Mouse (Mus musculus): ENCODE measurements around the gene Sgcd.

DNA sequence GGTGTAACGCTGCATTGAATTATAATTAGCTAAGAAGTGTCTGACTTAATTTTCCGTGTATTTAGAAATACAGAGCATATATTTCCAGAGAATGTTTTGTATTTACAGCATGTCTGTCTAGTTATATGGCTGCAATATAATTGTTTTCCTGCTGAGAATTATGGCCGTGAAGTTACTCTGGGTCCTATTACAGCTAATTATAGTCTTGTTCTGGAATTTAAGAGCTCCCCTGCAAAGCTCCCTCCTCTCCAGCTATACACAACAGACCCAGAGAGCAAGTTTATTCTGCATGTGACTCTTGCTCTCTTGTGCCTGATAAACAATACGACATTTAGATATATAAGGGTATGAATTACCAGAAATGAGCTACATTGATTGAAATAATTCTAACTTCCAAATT lies 49.3 kb upstream of the Sgcd start:
- TF ChIP-seq EP300 (IDR thresholded peaks at IDR 0.05; ENCODE audit: insufficient read depth, low read depth, low read length), result no peak
- no peak for TF ChIP-seq POLR2A (IDR thresholded peaks at IDR 0.05; ENCODE audit: insufficient read depth, low read depth, low read length)
